Mouse (Mus musculus): ENCODE data around the gene Vmn1r49. TPM values are rescaled to one million over a fixed set of nuclear protein-coding genes. Genes with fewer than 3 reads are reported as not detected.

Gene Vmn1r49
- not detected for polyA plus RNA-seq (2012; fragmentation: generic; extraction: Trizol)

GRCm38 (mm10) chr6:90078406-90078805, at the start of gene Vmn1r49:
Vmn1r49 (minus strand) TSS chr6:90078506.

DNA sequence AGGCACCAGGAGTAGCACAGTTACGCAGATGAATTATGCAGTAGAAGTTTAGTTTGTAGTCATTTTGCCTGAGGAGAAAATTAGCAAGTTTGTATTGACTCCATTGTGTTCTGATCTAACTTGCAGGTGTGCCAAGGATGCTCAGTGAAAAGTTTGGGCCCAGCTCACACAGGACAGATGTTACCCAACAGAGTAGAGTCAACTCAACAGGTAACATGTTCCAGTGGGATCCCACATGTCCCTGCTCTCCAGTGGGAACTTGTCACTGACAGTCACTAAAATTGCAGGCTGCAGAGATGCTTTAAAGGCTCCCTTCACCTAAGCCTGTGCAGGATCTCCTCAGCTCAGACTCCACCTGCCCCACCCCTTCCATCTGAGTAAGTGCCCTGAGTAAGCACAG, 44.0 kb upstream of the Vmn1r49 start, which contains the start of gene Vmn1r51:
Gene Vmn1r51, plus strand, starts transcription at position 301 of the 400 bp plus-strand sequence.

GRCm38 (mm10) chr6:90101130-90101529, 22.8 kb upstream of the Vmn1r49 start, which contains the start of gene Vmn1r50:
Vmn1r50 (plus strand) TSS chr6:90101430.

DNA sequence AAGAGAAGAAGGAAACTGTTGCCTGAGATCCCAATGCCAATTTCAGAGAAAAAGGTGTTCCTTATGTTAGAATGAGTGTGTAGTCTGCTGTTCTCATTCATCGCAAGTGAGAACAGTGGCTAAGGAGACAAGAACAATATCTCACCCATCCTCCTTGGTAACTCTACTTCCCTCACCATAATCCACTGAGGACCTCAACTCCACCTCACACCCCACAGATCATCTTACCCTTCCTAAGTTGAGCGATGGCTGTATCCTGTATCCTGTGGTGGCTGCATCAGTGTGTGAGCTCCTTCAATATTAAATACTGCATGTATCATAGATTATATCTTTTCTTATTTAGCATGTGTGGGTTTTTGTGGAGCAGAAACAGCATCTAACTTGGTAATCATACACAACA, 41.6 kb downstream of the Vmn1r49 start, which contains the start of gene Vmn1r48:
Gene Vmn1r48, minus strand, starts transcription at position 101 of the 400 bp plus-strand sequence.

Other genes starting within 250 kb of the Vmn1r49 start
- not detected for gene Vmn1r42, start 202.1 kb downstream of the Vmn1r49 start, polyA plus RNA-seq (2012; fragmentation: generic; extraction: Trizol)
- gene Vmn1r43, start 202.1 kb downstream of the Vmn1r49 start, polyA plus RNA-seq (2012; fragmentation: generic; extraction: Trizol) = under 1 TPM; 0.04 TPM
- gene Vmn1r44, start 194.8 kb downstream of the Vmn1r49 start, polyA plus RNA-seq (2012; fragmentation: generic; extraction: Trizol) = not detected
- gene Vmn1r45, start 137.9 kb downstream of the Vmn1r49 start, polyA plus RNA-seq (2012; fragmentation: generic; extraction: Trizol) = not detected
- gene Vmn1r46, start 109.2 kb downstream of the Vmn1r49 start, polyA plus RNA-seq (2012; fragmentation: generic; extraction: Trizol) = not detected
- gene Vmn1r47, start 62.4 kb downstream of the Vmn1r49 start, polyA plus RNA-seq (2012; fragmentation: generic; extraction: Trizol) = not detected
- gene Vmn1r48, start 41.7 kb downstream of the Vmn1r49 start, polyA plus RNA-seq (2012; fragmentation: generic; extraction: Trizol) = not detected
- not detected for gene Vmn1r50, start 22.9 kb upstream of the Vmn1r49 start, polyA plus RNA-seq (2012; fragmentation: generic; extraction: Trizol)
- not detected for gene Vmn1r51, start 44.1 kb upstream of the Vmn1r49 start, polyA plus RNA-seq (2012; fragmentation: generic; extraction: Trizol)
- gene Vmn1r52, start 96.3 kb upstream of the Vmn1r49 start, polyA plus RNA-seq (2012; fragmentation: generic; extraction: Trizol) = not detected
- not detected for gene V1ra8, start 124.3 kb upstream of the Vmn1r49 start, polyA plus RNA-seq (2012; fragmentation: generic; extraction: Trizol)
- gene Vmn1r53, start 145.9 kb upstream of the Vmn1r49 start, polyA plus RNA-seq (2012; fragmentation: generic; extraction: Trizol) = not detected
- not detected for gene Vmn1r54, start 167.8 kb upstream of the Vmn1r49 start, polyA plus RNA-seq (2012; fragmentation: generic; extraction: Trizol)
- gene BC048671, start 222.7 kb upstream of the Vmn1r49 start, polyA plus RNA-seq (2012; fragmentation: generic; extraction: Trizol) = not detected
- under 1 TPM in 1 of 2 experiments, not detected in 1; 0.02 TPM for gene Chst13, start 246.7 kb upstream of the Vmn1r49 start, polyA plus RNA-seq (2012; fragmentation: generic; extraction: Trizol)

Data from C3H10T1/2 (cell line).